Mouse (Mus musculus): Measurements from ENCODE around the gene Ankrd22.

GRCm38 (mm10) chr19:34089011-34089680, 76.7 kb downstream of the Ankrd22 start:
- TF ChIP-seq CTCF (IDR thresholded peaks at IDR 0.05) (no peak), EP300 (IDR thresholded peaks at IDR 0.05) (no peak)
